Mouse (Mus musculus): Measurements from ENCODE around the gene Pmp22. TPM values are rescaled to one million over a fixed set of nuclear protein-coding genes. Genes with fewer than 3 reads are reported as not detected.

Gene Pmp22
- polyA plus RNA-seq (2012; rRNA removed) = 23.5 and 24.6 TPM in 2 replicates

DNA sequence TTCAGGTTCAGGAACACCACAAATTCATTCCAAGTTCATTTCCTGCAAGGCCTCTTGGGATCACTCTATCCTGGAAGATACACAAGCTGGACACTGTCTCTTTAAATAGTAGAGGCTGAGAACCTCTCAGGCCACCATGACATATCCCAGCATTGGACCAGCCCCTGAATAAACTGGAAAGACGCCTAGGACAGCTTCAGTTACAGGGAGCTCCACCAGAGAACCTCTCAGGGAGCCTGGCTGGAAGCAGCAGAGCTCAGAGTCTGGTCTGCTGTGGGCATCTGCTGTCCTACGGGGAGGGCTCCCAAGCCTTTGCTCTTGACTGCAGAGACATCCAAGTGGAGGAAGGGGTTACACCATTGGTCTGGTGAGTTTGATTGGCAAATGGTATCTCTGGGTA is at the start of gene Pmp22:
Gene Pmp22 (plus strand): TSS at position 199 of the 400 bp plus-strand sequence.
- Histone ChIP-seq H3K36me3 (ENCODE audit: control insufficient read depth, insufficient read depth, low read length) (no peaks in the 10 kb centered on the region), H3K27ac (ENCODE audit: insufficient read depth, low read length) (no peak within 1 kb of the TSS), H3K4me1 (ENCODE audit: control insufficient read depth, insufficient read depth, insufficient read length) (no peaks in the 10 kb centered on the region), H3K4me3 (ENCODE audit: extremely low read depth, insufficient read depth, insufficient read length) (no peak within 1 kb of the TSS), H3K27me3 (ENCODE audit: control insufficient read depth, insufficient read depth, low read length) (peaks cover 2% of the 10 kb centered on the region; the same call in 1 of the 2 replicates)
- no peak for DNase-seq (ENCODE audit: low read depth in 1 of 2, low spot score in 2 of 2)
- WGBS = 68% methylated on average over 2 of the region's 2 CpGs
- TF ChIP-seq POLR2A (IDR thresholded peaks at IDR 0.05; ENCODE audit: low read depth, low read length) (no peak), CTCF (IDR thresholded peaks at IDR 0.05; ENCODE audit: extremely low read depth, insufficient read depth, insufficient read length, insufficient replicate concordance) (no peak)

DNA sequence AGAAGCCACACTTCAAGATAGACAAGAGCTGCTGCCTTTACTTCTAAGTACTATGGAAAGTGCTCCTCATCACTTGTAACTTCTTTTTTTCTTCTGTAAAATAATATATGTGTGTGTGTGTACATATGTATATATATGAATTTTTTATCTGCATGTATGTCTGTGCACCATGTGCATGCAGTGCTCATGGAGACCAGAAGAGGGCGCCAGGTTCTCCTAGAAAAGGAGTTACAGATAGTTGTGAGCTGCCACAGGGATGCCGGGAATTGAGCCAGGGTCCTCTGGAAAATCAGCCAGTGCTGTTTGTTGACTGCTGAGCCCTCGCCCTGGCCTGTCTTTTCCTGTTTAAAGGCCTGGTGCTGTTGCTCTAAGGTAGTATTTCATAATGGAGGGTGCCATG is 44.2 kb upstream of the Pmp22 start:
- Histone ChIP-seq H3K36me3 (ENCODE audit: control insufficient read depth, insufficient read depth, low read length) (no peaks in the 10 kb centered on the region), H3K4me1 (ENCODE audit: control insufficient read depth, insufficient read depth, insufficient read length) (no peaks in the 10 kb centered on the region), H3K4me3 (ENCODE audit: extremely low read depth, insufficient read depth, insufficient read length) (no peak overlapping the region), H3K27me3 (ENCODE audit: control insufficient read depth, insufficient read depth, low read length) (no peaks in the 10 kb centered on the region), H3K27ac (ENCODE audit: insufficient read depth, low read length) (no peak overlapping the region)
- WGBS = 89% methylated on average over 3 of the region's 3 CpGs
- DNase-seq (ENCODE audit: low read depth in 1 of 2, low spot score in 2 of 2) = no peak
- TF ChIP-seq CTCF (IDR thresholded peaks at IDR 0.05; ENCODE audit: extremely low read depth, insufficient read depth, insufficient read length, insufficient replicate concordance) = no peak
- TF ChIP-seq POLR2A (IDR thresholded peaks at IDR 0.05; ENCODE audit: low read depth, low read length) = no peak

DNA sequence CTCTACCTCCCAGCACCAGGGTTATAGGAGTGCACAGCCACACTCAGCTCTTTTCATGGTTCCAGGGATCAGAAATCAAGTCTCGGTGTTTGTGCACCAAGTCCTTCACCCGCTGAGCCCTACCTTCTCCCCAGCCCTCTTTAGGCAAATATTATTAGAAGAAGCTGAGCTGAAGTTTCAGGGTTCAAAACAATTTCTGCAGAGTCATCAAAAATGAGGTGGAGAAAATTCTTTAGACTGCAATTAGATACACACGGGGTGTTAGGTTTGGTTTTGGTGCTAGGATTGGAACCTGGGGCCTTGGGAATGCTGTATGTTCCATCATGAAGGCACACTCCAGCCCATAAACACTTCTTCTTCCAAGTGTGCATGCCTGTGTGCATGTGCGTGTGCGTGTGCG is 40.1 kb upstream of the Pmp22 start:
- H3K27ac ChIP-seq (ENCODE audit: insufficient read depth, low read length) = no peak overlapping the region
- no peaks in the 10 kb centered on the region for H3K27me3 ChIP-seq (ENCODE audit: control insufficient read depth, insufficient read depth, low read length)
- no peaks in the 10 kb centered on the region for H3K4me1 ChIP-seq (ENCODE audit: control insufficient read depth, insufficient read depth, insufficient read length)
- H3K36me3 ChIP-seq (ENCODE audit: control insufficient read depth, insufficient read depth, low read length) = no peaks in the 10 kb centered on the region
- DNase-seq (ENCODE audit: low read depth in 1 of 2, low spot score in 2 of 2) = no peak
- no peak overlapping the region for H3K4me3 ChIP-seq (ENCODE audit: extremely low read depth, insufficient read depth, insufficient read length)
- TF ChIP-seq CTCF (IDR thresholded peaks at IDR 0.05; ENCODE audit: extremely low read depth, insufficient read depth, insufficient read length, insufficient replicate concordance) (no peak), POLR2A (IDR thresholded peaks at IDR 0.05; ENCODE audit: low read depth, low read length) (no peak)
- 91% methylated on average over 6 of the region's 6 CpGs for WGBS

DNA sequence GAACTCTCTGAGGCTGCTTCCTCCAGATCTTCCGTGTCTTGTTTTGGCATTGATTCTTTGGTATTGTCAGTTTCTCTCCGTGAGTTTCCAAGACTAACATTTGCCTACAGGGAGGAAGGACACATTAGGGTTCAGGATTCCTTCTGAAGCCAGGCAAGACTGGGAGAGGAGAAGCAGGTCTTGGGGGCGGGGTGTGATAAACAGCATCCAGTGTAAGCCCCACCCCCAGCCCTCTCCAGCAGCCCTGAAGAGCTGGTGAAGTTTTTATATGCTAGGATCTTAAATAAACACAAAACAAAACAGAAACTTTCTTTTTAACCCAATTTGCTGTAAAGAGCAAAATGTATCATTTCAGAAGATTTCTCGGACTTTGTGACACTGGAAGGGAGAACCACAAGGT is 38.6 kb upstream of the Pmp22 start:
- Histone ChIP-seq H3K36me3 (ENCODE audit: control insufficient read depth, insufficient read depth, low read length) (no peaks in the 10 kb centered on the region), H3K27ac (ENCODE audit: insufficient read depth, low read length) (no peak overlapping the region), H3K4me3 (ENCODE audit: extremely low read depth, insufficient read depth, insufficient read length) (no peak overlapping the region), H3K4me1 (ENCODE audit: control insufficient read depth, insufficient read depth, insufficient read length) (no peaks in the 10 kb centered on the region), H3K27me3 (ENCODE audit: control insufficient read depth, insufficient read depth, low read length) (no peaks in the 10 kb centered on the region)
- TF ChIP-seq POLR2A (IDR thresholded peaks at IDR 0.05; ENCODE audit: low read depth, low read length) = no peak
- DNase-seq (ENCODE audit: low read depth in 1 of 2, low spot score in 2 of 2) = no peak
- 55% methylated on average over 4 of the region's 4 CpGs for WGBS

DNA sequence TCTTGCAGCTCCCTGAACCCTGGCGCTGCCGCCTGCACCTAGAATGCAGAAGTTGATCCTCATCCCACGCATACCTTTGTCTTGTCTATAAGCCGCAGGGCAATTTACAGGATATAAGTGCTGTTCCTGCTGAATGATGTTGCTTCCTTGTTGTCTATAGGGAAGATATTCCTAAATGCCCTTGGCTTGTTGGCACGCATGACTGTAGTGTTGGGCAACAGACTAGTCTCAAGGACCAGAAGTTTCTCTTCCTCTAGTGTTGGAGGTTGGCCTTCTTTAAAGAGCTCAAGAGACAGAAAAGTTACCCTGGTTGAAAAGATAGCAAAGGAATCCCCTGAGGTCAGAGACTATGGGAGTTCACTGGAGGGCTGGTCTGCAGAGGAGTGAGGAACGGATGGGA is 37.8 kb upstream of the Pmp22 start:
- no peak for DNase-seq (ENCODE audit: low read depth in 1 of 2, low spot score in 2 of 2)
- TF ChIP-seq CTCF (IDR thresholded peaks at IDR 0.05; ENCODE audit: extremely low read depth, insufficient read depth, insufficient read length, insufficient replicate concordance) (no peak), POLR2A (IDR thresholded peaks at IDR 0.05; ENCODE audit: low read depth, low read length) (no peak)
- 83% methylated on average over 6 of the region's 6 CpGs for WGBS

DNA sequence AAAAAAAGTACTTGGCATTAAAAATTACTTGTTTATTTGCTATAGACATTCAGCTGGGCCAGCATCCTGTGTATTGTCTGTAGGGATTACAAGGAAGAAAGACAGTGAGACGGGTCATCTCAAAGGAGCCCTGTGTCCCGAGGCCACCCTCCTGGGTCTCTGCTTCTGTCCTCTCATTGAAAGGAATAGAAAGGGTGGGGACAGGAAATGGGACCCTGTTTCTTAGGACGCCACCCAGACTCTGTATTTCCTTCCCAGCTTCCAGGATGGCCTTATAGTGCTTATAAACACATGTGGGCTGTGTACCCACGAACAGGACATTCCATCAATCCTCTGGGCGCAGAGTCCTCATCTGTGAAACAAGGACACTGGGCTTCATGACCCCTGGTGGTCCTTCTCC is 36.5 kb upstream of the Pmp22 start:
- TF ChIP-seq CTCF (IDR thresholded peaks at IDR 0.05; ENCODE audit: extremely low read depth, insufficient read depth, insufficient read length, insufficient replicate concordance) (no peak), POLR2A (IDR thresholded peaks at IDR 0.05; ENCODE audit: low read depth, low read length) (no peak)
- no peak overlapping the region for H3K4me3 ChIP-seq (ENCODE audit: extremely low read depth, insufficient read depth, insufficient read length)
- H3K27me3 ChIP-seq (ENCODE audit: control insufficient read depth, insufficient read depth, low read length) = no peaks in the 10 kb centered on the region
- WGBS = 57% methylated on average over 5 of the region's 5 CpGs
- no peaks in the 10 kb centered on the region for H3K4me1 ChIP-seq (ENCODE audit: control insufficient read depth, insufficient read depth, insufficient read length)
- no peak overlapping the region for H3K27ac ChIP-seq (ENCODE audit: insufficient read depth, low read length)
- DNase-seq (ENCODE audit: low read depth in 1 of 2, low spot score in 2 of 2) = no peak
- H3K36me3 ChIP-seq (ENCODE audit: control insufficient read depth, insufficient read depth, low read length) = no peaks in the 10 kb centered on the region

More for the DNA sequence above, 37.8 kb upstream of the Pmp22 start:
- Histone ChIP-seq H3K4me1 (ENCODE audit: control insufficient read depth, insufficient read depth, insufficient read length) (no peaks in the 10 kb centered on the region), H3K4me3 (ENCODE audit: extremely low read depth, insufficient read depth, insufficient read length) (no peak overlapping the region), H3K27me3 (ENCODE audit: control insufficient read depth, insufficient read depth, low read length) (no peaks in the 10 kb centered on the region), H3K27ac (ENCODE audit: insufficient read depth, low read length) (no peak overlapping the region), H3K36me3 (ENCODE audit: control insufficient read depth, insufficient read depth, low read length) (no peaks in the 10 kb centered on the region)

DNA sequence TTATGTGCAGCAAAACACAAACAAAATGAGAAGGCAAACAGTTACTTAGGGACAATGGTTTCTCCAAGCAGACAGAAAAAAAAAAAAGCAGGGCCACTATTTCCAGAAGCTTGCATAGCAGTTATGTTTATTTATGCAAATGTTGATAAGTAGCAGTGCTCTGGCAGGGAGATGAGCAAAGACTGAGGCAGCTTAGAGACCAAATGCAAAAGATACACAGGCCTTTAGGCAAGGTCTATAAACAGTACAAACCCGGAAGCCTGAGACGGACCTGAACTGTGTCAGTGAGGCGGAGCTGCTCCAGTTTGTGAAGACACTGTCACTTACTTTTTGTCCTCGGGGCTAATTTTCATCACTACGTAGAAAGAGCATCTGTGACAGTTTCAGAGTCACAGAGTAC is 35.2 kb upstream of the Pmp22 start:
- no peaks in the 10 kb centered on the region for H3K4me1 ChIP-seq (ENCODE audit: control insufficient read depth, insufficient read depth, insufficient read length)
- no peak overlapping the region for H3K27ac ChIP-seq (ENCODE audit: insufficient read depth, low read length)
- WGBS = 78% methylated on average over 5 of the region's 5 CpGs
- H3K4me3 ChIP-seq (ENCODE audit: extremely low read depth, insufficient read depth, insufficient read length) = no peak overlapping the region
- TF ChIP-seq CTCF (IDR thresholded peaks at IDR 0.05; ENCODE audit: extremely low read depth, insufficient read depth, insufficient read length, insufficient replicate concordance) (no peak), POLR2A (IDR thresholded peaks at IDR 0.05; ENCODE audit: low read depth, low read length) (no peak)
- H3K36me3 ChIP-seq (ENCODE audit: control insufficient read depth, insufficient read depth, low read length) = no peaks in the 10 kb centered on the region
- H3K27me3 ChIP-seq (ENCODE audit: control insufficient read depth, insufficient read depth, low read length) = no peaks in the 10 kb centered on the region
- DNase-seq (ENCODE audit: low read depth in 1 of 2, low spot score in 2 of 2) = no peak
